Mouse (Mus musculus): ENCODE results near the gene P2ry10b.

Gene P2ry10b

DNA sequence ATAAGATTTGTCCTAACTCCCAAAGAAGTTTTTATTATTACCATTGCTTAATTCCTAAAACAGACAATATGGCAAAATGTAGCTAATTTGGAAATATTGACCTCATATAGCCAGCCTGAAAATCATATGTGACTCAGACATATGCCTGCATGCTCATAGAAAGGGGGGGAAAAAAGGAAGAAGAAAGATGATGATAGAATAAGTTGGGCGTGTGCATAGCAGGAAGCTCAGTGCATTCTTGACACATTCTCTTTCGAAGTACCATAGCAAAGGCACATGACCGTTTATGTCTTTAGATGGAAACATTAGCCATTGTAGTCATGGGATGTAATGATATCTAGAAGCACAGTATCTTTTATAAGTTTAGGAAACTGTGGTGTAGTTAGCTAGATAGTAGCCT is at the start of gene P2ry10b:
Gene P2ry10b (plus strand): TSS at position 247 of the 400 bp plus-strand sequence.
- DNase-seq (ENCODE audit: low spot score): no peak

DNA sequence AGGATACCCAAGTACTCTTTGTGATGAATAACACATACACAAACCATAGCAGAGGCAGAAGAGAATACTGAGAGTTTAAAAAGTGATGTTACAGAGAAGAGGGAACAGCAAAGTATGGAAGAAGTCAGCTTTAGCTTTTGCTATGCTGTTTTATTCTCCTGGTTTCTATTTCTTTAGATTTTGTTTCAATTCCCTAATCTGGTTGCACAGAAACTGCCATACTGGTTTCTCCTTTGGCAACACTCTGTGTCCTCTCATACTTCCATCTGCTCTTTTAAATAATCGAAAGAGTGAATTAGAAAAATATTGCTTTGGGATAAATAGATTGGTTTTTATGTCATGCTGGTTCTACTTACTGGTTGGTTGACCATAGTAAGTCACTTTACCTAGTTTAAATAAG is 32.4 kb upstream of the P2ry10b start:
- DNase-seq (ENCODE audit: low spot score): no peak

DNA sequence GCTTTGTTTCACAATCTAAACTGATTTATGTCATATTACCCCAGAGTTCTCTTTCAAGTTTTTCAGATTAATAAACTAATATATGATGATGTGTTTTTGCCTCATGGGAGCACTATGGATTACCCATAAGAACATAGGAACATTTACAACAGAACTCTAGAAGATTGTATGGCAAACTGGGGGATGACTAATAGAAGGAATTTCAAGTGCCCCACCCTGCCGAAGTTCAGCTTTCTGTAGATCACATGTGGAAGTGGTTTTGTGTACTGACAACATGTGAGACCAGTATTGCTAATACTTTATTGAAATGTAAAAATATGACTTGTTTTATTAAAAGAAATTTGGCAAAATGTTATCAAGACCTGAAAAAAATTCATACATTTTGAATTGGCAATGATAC is 31.7 kb upstream of the P2ry10b start:
- no peak for DNase-seq (ENCODE audit: low spot score)

DNA sequence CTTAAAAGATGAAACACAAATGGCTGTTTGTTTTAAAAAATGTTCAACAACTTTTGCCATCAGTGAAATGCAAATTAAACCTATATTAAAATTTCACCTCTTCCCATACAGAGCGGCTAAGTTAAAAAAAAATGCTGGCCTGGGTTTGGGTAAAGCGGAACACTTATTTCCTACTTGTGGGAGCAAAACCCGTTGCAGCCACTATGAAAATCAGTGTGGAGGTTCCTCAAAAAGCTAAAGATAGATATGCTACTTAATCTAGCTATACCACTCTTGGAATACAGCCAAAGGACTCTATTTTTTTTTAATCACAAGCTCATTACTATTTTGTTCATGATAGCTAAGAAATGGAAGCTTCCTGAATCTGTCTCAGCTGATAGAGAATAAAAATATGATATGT is 5.5 kb upstream of the P2ry10b start:
- no peak for DNase-seq (ENCODE audit: low spot score)

DNA sequence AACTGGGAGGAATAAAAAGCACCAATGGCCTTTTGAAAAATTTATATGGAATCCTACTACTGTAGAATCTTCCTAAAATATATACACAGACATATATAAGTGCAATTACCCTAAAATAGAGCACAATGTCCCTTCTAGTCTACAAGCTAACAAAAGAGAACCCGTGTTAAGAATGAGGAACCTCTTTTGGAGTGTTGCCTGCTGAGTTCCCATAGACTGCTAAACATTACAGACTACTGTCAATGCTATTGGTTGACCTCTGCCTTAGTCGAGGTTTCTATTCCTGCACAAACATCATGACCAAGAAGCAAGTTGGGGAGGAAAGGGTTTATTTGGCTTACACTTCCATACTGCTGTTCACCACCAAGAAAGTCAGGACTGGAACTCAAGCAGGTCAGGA is 4.8 kb upstream of the P2ry10b start:
- no peak for DNase-seq (ENCODE audit: low spot score)

DNA sequence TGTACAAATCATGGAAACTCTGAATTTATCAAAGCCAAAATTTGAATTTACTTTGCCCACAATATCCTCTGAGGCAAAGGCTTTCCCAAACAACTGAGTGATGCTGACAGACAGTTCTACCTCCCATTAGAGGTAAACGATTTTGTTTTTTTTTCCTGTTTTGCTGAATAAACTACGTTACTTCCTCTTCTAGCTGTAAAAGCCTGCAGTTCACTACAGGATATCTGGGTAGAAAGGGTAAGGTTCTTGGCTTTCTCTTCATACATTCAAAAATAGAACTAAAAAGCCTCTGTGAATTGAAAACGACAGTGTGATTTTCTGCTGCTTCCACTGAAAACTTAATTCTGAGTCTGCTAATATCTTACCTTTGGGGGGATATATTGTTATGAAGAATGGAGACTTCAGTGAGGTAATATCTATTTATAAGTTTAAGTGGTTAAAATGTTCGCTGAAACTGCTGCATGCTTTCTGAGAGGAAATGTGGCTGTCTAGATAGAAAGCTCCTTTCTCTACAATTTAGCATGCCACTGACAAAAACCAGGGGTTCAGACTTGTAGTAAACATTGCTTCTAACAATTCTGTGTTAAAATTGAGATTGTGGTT is 765 bp downstream of the P2ry10b start:
- DNase-seq (ENCODE audit: low spot score): no peak

DNA sequence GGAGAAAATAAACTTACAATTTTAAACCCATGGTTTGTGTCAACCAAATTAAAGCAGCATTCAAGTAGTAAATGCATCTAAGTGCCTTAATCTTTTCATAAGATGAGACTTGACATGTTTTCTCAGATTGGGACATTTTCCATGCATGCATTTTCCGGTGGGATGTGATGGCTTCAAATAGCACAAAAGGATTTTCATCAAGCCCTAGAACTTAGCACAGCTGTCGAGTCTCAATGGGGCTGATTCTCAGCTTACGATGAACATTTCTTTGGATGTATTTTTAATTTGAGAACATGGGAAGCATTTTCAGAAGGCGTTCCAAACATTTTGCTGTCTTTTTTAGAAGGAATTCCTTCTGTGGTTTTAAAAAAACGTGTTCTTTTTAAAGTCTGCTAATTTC is 1.3 kb downstream of the P2ry10b start:
- DNase-seq (ENCODE audit: low spot score): no peak

DNA sequence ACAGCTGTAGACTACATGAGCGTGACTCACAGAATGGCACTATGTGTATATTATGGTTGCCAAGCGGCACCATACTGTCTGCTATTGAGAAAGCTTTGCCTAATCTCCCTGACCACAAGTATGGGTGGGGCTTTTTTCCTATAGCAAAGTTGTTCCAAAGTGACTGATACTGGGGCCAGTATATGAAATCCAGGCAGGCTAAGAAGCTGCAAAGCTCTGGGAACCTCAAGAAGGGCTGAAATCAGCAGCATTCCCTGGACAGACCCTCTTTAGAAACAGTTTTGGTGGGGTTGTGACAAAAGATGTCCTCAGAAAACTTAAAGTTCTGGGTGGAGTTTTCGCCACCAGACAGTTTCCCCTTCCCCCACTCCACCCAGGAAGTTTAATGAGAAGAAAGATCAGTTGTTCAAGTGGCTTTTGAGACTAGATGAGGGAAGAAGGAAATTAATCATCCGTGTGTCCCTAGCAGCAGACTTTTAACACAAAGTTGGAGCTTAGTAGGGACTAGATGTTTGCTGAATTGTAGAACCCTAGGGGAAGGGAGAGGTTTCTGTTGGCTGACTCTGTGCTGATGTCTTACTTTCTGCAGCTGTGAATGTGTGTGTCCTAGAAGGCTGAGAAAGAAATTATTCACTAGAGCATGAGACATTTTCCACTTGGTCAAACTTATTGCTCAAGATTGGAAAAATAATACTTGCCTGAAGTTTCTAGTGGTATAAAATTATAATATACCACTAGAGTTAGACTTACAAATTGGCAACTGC is 2.2 kb downstream of the P2ry10b start:
- no peak for DNase-seq (ENCODE audit: low spot score)

DNA sequence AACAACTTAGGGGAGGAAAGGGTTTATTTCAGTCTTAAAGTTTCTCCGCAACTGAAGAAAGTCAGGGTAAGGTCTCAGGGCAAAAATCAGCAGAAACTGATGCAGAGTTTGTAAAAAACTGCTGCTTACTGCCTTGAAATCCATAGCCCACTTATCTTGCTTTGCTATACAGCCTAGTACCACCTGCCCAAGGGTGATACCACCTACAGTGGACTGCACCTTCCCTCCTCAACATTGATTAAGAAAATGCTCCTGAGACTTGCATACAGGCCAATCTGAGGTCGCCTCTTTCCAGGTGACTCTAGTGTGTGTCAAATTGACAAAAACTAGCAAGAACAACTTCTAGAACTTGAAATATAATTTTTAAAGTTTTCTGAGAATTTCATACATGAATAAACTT is 7.3 kb downstream of the P2ry10b start:
- DNase-seq (ENCODE audit: low spot score): no peak

DNA sequence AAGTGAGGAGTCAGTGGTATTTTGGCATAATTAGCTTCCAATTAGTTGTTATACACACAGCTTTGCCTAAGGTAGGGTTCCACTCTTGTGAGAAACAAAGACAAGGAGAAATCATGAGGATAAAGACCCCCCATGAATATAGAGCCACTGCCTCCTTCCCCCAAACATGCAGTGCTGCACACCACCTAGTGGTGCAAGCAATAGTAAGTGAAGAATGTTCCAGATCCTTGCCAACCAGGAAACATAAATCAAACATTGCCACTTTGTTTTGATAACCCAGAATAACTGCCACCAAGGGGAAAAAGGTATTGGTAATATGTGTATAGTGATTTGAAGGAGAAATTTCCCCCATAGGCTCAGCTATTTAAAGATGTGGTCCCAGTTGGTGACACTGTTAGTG is 11.8 kb downstream of the P2ry10b start:
- DNase-seq (ENCODE audit: low spot score): no peak

DNA sequence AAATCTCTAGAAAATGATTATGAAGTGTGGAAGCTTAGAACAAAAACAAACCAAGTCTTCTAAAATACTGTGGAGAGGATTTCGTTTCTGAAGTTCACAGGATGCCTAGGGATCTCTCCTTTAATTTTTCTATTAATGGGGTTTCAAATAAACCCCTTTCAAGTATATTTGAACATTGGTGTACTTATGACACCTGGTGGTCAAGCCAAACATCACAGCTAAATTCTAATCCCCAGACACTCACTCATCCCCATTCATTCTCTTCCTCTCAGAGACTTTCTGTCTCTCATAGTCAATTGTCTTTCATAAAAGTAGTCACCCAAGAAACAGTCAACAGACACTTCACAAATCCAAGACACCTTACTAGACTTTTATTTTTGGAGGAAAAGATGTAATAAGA is 19.6 kb downstream of the P2ry10b start:
- no peak for DNase-seq (ENCODE audit: low spot score)

DNA sequence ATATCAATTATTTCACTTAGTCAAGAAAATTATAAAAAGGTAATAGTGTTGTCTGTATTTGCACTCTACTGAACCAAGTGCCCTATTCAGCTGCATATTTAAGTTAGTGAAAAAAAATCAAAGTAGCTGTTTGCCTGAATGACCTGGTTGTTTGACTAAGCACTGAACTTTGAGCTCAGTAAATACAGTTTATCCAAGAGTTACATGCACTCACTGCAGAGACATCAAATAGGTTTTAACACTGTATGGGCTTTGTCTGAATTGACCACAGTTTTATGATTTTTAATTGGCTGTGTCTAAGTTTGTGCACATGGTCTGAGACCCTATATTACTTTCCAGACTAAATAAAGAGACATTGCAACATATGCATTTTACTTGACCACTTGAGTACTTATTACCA is 20.4 kb downstream of the P2ry10b start:
- no peak for DNase-seq (ENCODE audit: low spot score)

DNA sequence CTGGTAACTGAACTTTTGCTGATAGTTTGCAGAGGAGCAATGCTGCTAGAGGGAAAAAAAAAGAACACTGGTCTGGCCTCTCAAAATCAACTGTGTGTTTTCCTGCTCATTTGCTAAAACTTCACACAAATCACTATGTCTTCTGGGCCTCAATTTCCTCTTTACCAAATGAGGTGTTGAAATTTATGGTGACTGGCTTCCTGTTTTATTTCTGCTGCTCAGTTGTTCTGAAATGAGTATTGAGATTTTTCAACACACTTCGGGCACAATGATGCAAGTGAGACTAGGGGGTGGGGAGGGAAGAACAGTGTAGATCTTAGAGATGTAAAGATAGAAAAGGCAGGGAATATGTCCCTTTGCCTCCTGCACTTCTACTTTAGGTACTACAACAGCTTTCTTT is 30.0 kb downstream of the P2ry10b start:
- DNase-seq (ENCODE audit: low spot score): no peak

DNA sequence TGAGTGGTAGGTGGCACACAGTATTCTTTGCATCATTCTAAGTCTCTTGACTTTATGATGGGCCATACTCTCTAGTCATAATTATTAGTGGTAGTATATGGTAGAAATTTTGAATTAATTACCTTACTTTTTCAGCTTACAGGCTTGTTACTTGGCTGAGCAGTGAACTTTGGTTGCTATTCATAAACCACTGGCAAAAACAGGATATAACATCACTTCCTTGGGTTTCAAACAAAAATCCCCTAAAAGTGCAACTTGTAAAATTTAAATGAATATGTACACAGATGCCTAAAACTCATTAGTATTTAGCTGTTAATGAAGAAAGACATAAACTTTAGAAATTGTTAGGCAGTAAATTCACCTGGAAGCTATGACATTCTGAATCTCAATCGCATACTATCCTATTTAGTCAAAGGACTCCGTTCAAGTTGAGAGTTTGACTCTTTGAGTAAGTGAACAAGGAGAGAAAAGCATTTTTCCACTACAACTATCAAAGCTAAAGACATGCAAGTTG is 68.9 kb downstream of the P2ry10b start:
- no peak for DNase-seq (ENCODE audit: low spot score)
